Mouse (Mus musculus) embryonic fibroblast, embryonic 13.5 days (primary cell): Measurements from ENCODE around the gene Ddx42. TPM values are rescaled to one million over a fixed set of nuclear protein-coding genes. Genes with fewer than 3 reads are reported as not detected.

ENCODE experiments used
- H3K27ac ChIP-seq: 2 replicates; pipeline ENCODE4 v1.5.1; 2012; ENCODE audit warnings: low read length, control low read depth, inconsistent platforms; ENCODE audit not compliant: insufficient read depth
- H3K4me1 ChIP-seq: 2 replicates; pipeline ENCODE4 v1.6.1; 2011; ENCODE audit warnings: low read length; ENCODE audit not compliant: control insufficient read depth, insufficient read depth
- H3K4me3 ChIP-seq: 2 replicates; pipeline ENCODE4 v1.5.1; 2011; ENCODE audit warnings: mild to moderate bottlenecking, control low read depth, low read length; ENCODE audit not compliant: insufficient read depth
- CTCF ChIP-seq: IDR thresholded peaks from 2 replicates; pipeline ENCODE4 v1.5.1; 2011; ENCODE audit warnings: mild to moderate bottlenecking, control low read depth, low read length, moderate library complexity, borderline replicate concordance; ENCODE audit not compliant: insufficient read depth
- POLR2A ChIP-seq: IDR thresholded peaks from 2 replicates; pipeline ENCODE4 v1.6.1; 2011; ENCODE audit warnings: low read depth, mild to moderate bottlenecking, control low read depth, low read length, moderate library complexity
- polyA plus RNA-seq: library from polyadenylated mRNA; stranded (reverse); fragments of >200 nt; gene quantifications from 2 replicates; pipeline ENCODE4 v1.2.4, GENCODE M21; 2011; ENCODE audit warnings: low read depth; ENCODE audit not compliant: missing spikeins, insufficient read length

Ddx42 gene
- polyA plus RNA-seq, 1 experiment = 58.3 TPM

DNA sequence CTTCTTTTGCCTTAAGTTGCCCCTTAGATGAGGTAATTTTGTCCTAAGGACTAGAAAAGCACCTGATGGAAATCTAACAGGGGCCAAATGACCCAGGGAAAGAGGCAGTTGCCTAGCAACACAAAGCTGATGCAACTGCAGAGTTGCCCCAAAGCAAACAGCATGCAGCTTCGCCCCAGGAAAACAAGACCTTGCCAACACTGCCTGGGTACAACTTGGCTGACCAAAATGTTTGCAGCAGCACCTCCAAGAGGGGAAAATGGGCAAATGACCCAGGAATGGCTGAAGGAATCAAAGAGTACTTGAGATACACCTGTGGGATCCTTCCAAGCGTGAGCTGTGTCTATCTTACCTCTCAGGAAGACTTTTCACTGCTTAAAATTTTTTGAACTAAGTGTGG is 75.1 kb downstream of the Ddx42 start:
- no peak for TF ChIP-seq POLR2A
- no peak for TF ChIP-seq CTCF
- H3K4me1 ChIP-seq = 0 out of 2 replicates have a peak, but pooled peaks cover 2% of the 10 kb centered on the region
- H3K27ac ChIP-seq = no peak overlapping the region
- H3K4me3 ChIP-seq = no peak overlapping the region

Other genes starting within 250 kb of the Ddx42 start
- gene Ace, start 249.0 kb upstream of the Ddx42 start, polyA plus RNA-seq = 0.57 and 1.3 TPM in 2 replicates
- gene Ace3, start 222.3 kb upstream of the Ddx42 start, polyA plus RNA-seq = not detected in 2 replicates
- not detected in 2 replicates for gene Kcnh6, start 208.8 kb upstream of the Ddx42 start, polyA plus RNA-seq
- 55.8 and 60.0 TPM in 2 replicates for gene Dcaf7, start 180.1 kb upstream of the Ddx42 start, polyA plus RNA-seq
- gene Taco1, start 150.9 kb upstream of the Ddx42 start, polyA plus RNA-seq = 9.5 and 10.3 TPM in 2 replicates
- gene Map3k3, start 132.3 kb upstream of the Ddx42 start, polyA plus RNA-seq = 40.0 and 41.1 TPM in 2 replicates
- not detected in 2 replicates for gene Gm10840, start 56.1 kb upstream of the Ddx42 start, polyA plus RNA-seq
- 67.2 and 70.6 TPM in 2 replicates for gene Limd2, start 56.1 kb upstream of the Ddx42 start, polyA plus RNA-seq
- gene Strada, start 14.8 kb upstream of the Ddx42 start, polyA plus RNA-seq = 22.4 and 24.0 TPM in 2 replicates
- gene Ccdc47, start 582 bp upstream of the Ddx42 start, polyA plus RNA-seq = 101 and 110 TPM in 2 replicates
- gene Ftsj3, start 39.2 kb downstream of the Ddx42 start, polyA plus RNA-seq = 49.5 and 60.5 TPM in 2 replicates
- 141 and 156 TPM in 2 replicates for gene Psmc5, start 39.2 kb downstream of the Ddx42 start, polyA plus RNA-seq
- 50.4 and 64.3 TPM in 2 replicates for gene Smarcd2, start 56.0 kb downstream of the Ddx42 start, polyA plus RNA-seq
- gene Tcam1, start 59.7 kb downstream of the Ddx42 start, polyA plus RNA-seq = 0.16 and 0.18 TPM in 2 replicates
- not detected in 2 replicates for gene Gh, start 84.9 kb downstream of the Ddx42 start, polyA plus RNA-seq
- gene Cd79b, start 97.8 kb downstream of the Ddx42 start, polyA plus RNA-seq = not detected in 2 replicates
- not detected in 2 replicates for gene Scn4a, start 136.4 kb downstream of the Ddx42 start, polyA plus RNA-seq
- gene Prr29, start 148.5 kb downstream of the Ddx42 start, polyA plus RNA-seq = not detected in 2 replicates
- not detected in 2 replicates for gene Icam2, start 171.1 kb downstream of the Ddx42 start, polyA plus RNA-seq